Mouse (Mus musculus) erythroblast, embryonic 14.5 days (primary cell): ENCODE data around the gene Plekha1.

Source experiments
- GATA1 ChIP-seq: IDR thresholded peaks from 2 replicates; pipeline ENCODE4 v1.6.1; 2012; ENCODE audit warnings: low read length, inconsistent platforms, mixed read lengths
- TAL1 ChIP-seq: IDR thresholded peaks from 3 replicates; pipeline ENCODE4 v1.6.1; 2012; ENCODE audit warnings: low read length, inconsistent platforms, mixed read lengths

DNA sequence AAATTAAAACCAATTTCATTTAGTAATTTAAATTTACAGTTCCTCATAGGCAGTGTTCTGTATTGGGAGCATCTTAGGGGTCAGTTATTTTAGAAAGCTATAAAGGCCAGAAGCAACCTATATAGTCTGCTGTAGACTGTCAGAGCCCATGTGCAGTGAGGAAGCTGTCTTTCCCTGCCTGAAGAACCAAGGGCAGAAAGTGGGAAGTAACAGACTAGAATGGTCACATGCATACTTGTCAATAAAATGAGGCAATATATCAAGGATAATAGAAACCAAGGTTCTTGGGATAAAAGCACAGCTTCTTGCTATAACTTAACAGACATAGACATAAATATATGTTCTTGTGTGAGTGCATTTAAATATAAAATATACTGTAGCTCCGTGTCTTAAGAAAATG is 37.4 kb downstream of the Plekha1 start:
- TF ChIP-seq GATA1 (no peak), TAL1 (no peak)
